Mouse (Mus musculus): Measurements from ENCODE around the gene Tcea3. TPM values are rescaled to one million over a fixed set of nuclear protein-coding genes. Genes with fewer than 3 reads are reported as not detected.

Tcea3 gene
- 18.9 and 20.8 TPM in 2 replicates for polyA plus RNA-seq (2015; fragmentation: Nextera tagmentation; extraction: Ambion mirVana)

DNA sequence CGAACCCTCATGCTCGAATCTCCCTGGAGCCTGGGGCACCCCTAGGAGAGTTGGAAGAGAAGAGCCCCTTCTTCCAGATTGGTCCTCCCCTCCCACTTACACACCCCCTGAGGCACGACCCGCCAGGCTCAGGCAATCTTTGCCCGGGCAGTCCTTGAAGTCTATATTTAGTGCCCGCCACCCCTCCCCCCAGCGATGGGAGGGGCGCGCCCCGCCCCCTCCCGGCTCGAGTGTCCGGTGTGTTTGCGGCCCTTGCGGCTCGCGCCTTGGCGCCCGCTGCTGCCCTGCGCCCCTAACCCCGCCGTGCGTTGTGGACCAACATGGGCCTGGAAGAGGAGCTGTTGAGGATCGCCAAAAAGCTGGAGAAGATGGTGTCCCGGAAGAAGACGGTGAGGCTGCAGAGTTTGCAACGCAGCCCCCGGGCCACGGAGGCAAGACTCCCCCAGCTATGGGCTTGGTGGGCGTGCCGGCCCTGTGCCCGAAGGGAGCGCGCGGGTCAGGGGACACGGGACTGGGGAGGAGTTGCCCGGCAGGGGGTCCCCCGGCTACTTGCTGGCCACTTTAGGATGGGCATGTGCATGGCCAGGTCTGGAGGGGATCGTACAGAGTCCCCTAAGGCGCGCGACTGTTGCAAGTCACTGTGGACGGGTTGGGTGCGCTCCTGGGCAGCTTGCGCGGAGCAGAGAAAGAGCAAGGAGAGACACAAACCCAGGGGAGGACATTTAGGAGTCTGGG, at the start of gene Tcea3:
Gene Tcea3 (plus strand): TSS at position 1 of the 735 bp plus-strand sequence.
- Histone ChIP-seq H3K27me3 (replicated peaks) (peaks cover 25% of the 10 kb centered on the region), H3K4me1 (peaks cover 42% of the 10 kb centered on the region)

DNA sequence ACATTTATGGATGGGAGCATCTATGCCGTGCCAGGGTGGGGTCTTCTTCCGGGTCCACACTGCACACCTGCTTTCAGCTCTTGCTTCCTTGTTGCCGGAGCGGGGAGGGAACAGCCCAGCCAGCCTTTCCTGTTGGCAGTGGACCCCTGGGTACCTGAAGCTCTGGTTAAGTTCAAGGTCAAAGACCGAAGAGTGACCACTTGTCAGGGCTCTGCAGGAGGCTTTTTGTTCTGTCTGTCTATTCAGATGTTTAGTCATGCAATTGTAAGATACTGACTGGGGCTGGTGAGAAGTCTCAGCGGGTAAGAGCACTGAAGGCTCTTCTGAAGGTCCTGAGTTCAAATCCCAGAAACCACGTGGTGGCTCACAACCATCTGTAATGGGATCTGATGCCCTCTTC, 48.7 kb upstream of the Tcea3 start:
- WGBS = 80% methylated on average over 7 of the region's 7 CpGs
- Histone ChIP-seq H3K4me3 (replicated peaks) (no peak overlapping the region), H3K4me2 (no peak overlapping the region), H3K27ac (no peak overlapping the region), H3K27me3 (replicated peaks) (no peaks in the 10 kb centered on the region), H3K4me1 (peaks cover 4% of the 10 kb centered on the region; the same call in 1 of the 2 replicates), H3K9me3 (no peaks in the 10 kb centered on the region), H3K9ac (no peak overlapping the region), H3K36me3 (no peaks in the 10 kb centered on the region; the same call in 1 of the 2 replicates)
- ATAC-seq (ENCODE audit: insufficient read depth, low FRiP score, low read depth) = no peak

More for the DNA sequence above, at the start of gene Tcea3:
- Histone ChIP-seq H3K4me2 (peak within 1 kb of the TSS; percentile 93), H3K9ac (peak within 1 kb of the TSS; percentile 46), H3K9me3 (no peaks in the 10 kb centered on the region), H3K27ac (0 out of 2 replicates have a peak within 1 kb of the TSS, but pooled peaks have one; percentile 3), H3K36me3 (no peaks in the 10 kb centered on the region; the same call in 1 of the 2 replicates), H3K4me3 (replicated peaks) (peak within 1 kb of the TSS; percentile 49)
- peak; percentile 36 for ATAC-seq (ENCODE audit: insufficient read depth, low FRiP score, low read depth)
- WGBS = under 1% methylated on average over 43 of the region's 46 CpGs

DNA sequence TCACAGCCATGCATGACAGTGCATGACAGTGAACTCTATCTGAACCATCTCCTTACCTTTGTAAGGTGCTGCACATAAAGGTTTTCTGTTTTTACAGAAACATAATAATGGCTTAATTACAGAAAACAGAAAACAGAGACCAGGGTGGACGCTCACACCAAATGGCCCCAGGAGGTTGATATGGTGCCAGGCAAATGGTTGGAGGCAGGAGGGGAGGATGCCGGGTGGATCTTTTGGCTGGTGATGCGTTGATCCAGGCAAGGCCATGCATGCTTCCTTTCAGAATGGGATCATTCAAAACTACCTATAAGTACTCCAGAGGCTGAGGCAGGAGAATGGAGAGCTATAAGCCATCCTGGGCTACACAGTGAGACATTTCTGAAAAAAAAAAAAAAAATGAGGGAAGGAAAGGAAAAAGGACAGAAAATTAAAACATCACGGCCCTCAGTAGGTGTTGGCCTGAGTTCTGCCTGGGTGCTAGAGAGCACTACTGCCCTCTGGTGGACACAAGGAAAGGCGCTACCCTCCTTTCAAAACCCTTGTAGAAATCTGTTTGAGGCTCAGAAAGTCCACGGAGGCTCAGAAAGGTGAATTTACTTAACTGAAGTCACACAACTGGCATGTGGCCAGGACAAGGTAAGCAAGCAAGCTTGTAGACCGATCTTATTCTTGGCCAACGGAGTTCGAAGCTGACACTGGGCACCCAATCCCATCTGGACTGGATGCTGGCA, 47.8 kb upstream of the Tcea3 start:
- WGBS = 29% methylated on average over 9 of the region's 9 CpGs
- Histone ChIP-seq H3K27ac (no peak overlapping the region), H3K4me2 (no peak overlapping the region), H3K9ac (no peak overlapping the region), H3K36me3 (no peaks in the 10 kb centered on the region), H3K4me1 (peaks cover 4% of the 10 kb centered on the region; the same call in 1 of the 2 replicates), H3K27me3 (replicated peaks) (no peaks in the 10 kb centered on the region), H3K4me3 (replicated peaks) (no peak overlapping the region), H3K9me3 (no peaks in the 10 kb centered on the region)
- ATAC-seq (ENCODE audit: insufficient read depth, low FRiP score, low read depth) = no peak

DNA sequence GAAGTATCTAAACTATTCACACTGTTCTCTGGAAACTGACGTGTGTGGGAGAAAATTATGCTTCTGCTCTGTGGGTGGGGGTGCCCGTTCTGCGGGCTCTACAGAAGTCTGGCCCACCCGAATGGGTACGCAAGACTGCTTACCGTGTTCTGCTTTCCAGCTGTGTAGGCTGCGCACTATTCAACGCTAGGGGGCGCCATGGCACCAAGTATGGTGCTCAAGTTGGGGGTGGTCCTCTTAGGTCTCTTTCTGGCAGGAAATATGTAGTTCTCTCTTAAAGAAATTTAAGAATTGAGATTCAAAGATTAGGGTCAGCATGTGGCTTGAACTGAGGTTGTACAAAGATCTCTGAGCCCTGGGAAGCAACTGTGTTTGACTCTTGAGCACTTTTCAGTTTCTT, 45.0 kb upstream of the Tcea3 start:
- Histone ChIP-seq H3K4me3 (replicated peaks) (no peak overlapping the region), H3K4me1 (peaks cover 12% of the 10 kb centered on the region), H3K27ac (no peak overlapping the region), H3K9me3 (no peaks in the 10 kb centered on the region), H3K4me2 (no peak overlapping the region), H3K9ac (no peak overlapping the region), H3K27me3 (replicated peaks) (no peaks in the 10 kb centered on the region), H3K36me3 (no peaks in the 10 kb centered on the region)
- ATAC-seq (ENCODE audit: insufficient read depth, low FRiP score, low read depth) = no peak
- 4% methylated on average over 9 of the region's 9 CpGs for WGBS

DNA sequence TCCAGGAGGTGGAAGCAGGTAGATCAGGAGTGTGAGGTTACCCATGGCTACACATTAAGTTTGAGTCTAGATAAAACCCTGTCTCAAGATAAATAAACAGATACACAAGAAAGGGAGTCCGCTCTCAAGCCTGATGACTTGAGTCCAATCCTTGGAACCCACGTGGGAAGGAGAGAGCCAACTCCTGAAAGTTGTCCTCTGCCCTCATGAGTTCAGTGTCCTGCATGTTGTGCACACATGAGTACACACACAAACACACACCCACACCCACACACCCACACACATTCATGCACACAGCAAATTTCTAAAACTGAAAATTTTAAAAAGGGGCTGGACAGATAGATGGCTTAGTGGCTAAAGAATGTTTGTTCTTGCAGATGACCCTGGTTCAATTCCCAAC, 42.8 kb upstream of the Tcea3 start:
- H3K27ac ChIP-seq = no peak overlapping the region
- WGBS = 61% methylated on average over 2 of the region's 2 CpGs
- H3K9ac ChIP-seq = no peak overlapping the region
- no peaks in the 10 kb centered on the region for H3K9me3 ChIP-seq
- H3K4me1 ChIP-seq = peaks cover 24% of the 10 kb centered on the region
- H3K4me2 ChIP-seq = no peak overlapping the region
- ATAC-seq (ENCODE audit: insufficient read depth, low FRiP score, low read depth) = no peak
- H3K36me3 ChIP-seq = no peaks in the 10 kb centered on the region
- no peaks in the 10 kb centered on the region for H3K27me3 ChIP-seq (replicated peaks)
- H3K4me3 ChIP-seq (replicated peaks) = no peak overlapping the region

DNA sequence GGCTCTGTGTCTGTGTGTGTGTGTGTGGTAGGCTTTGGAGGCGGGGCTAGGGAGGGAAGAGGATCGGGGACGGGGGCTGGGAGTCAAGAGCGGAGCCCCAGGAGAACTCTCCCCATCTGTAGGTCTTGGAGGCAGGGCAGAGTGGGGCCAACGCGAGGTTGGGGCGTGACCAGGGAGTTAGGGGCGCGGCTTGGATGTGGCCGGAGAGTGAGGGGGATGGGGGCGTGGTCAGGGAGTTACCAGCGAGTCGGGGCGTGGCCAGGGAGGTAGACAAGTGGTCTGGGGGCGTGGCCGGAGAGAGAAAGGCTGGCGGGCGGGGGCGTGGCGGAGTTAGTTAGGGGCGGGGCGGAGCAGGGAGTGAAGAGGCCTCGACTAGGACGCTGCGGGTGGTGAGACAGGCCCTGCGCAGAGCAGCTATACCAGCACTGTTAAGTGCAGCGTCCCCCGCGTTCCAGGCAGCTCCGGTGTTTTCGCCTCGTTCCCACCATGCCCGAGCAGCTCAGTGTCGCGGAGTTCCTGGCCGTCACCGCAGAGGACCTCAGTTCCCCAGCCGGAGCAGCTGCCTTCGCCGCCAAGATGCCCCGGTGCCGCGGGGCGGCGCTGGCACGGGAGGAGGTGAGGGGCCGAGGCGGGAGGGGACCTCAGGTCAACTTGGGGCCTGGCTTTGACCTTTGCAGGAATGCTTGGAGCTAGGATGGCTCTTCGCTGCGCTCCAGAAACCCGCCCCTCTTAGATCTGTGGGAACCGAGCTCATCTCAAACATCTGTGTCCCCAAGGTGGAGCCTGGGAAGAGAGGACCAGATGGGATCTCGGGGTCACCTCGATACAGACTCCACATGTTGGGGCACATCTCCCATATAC, 41.3 kb upstream of the Tcea3 start, which contains the start of gene Asap3:
Gene Asap3 (plus strand): TSS at position 333 of the 861 bp plus-strand sequence.
- no peaks in the 10 kb centered on the region for H3K36me3 ChIP-seq
- H3K4me2 ChIP-seq = peak within 1 kb of the TSS; percentile 95
- peak within 1 kb of the TSS; percentile 73 for H3K27ac ChIP-seq
- WGBS = under 1% methylated on average over 54 of the region's 54 CpGs
- peak within 1 kb of the TSS; percentile 33 for H3K9ac ChIP-seq
- H3K27me3 ChIP-seq (replicated peaks) = no peaks in the 10 kb centered on the region
- ATAC-seq (ENCODE audit: insufficient read depth, low FRiP score, low read depth) = peak; percentile 91
- peaks cover 24% of the 10 kb centered on the region for H3K4me1 ChIP-seq
- H3K9me3 ChIP-seq = no peaks in the 10 kb centered on the region
- peak within 1 kb of the TSS; percentile 52 for H3K4me3 ChIP-seq (replicated peaks)

DNA sequence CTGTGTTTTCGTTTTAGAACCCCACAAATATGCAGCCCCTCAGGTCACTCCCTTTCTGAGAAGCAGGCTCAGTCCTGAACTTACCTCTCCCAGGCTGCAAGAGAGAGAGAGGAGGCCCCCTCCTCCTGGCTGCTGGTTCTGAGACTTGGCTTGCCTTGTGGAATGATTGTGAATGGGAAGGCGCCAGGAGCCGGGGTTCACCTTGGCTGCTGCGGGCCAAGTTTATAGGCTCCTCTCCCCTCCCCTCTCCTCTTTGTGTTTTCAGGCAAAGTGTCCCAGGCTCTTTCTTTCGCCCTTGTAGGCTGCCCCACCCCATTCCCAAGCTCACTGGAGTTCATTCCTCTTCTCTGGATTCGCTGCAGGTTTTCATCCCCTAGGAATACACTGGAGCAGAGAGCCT, 40.6 kb upstream of the Tcea3 start:
- H3K36me3 ChIP-seq = no peaks in the 10 kb centered on the region
- H3K4me2 ChIP-seq = peak overlapping the region; percentile 95
- ATAC-seq (ENCODE audit: insufficient read depth, low FRiP score, low read depth) = no peak
- H3K4me3 ChIP-seq (replicated peaks) = peak overlapping the region; percentile 52
- H3K27ac ChIP-seq = peak overlapping the region; percentile 73
- H3K27me3 ChIP-seq (replicated peaks) = no peaks in the 10 kb centered on the region
- H3K4me1 ChIP-seq = peaks cover 24% of the 10 kb centered on the region
- 3% methylated on average over 6 of the region's 6 CpGs for WGBS
- H3K9me3 ChIP-seq = no peaks in the 10 kb centered on the region
- peak overlapping the region; percentile 33; the same call in 1 of the 2 replicates for H3K9ac ChIP-seq

DNA sequence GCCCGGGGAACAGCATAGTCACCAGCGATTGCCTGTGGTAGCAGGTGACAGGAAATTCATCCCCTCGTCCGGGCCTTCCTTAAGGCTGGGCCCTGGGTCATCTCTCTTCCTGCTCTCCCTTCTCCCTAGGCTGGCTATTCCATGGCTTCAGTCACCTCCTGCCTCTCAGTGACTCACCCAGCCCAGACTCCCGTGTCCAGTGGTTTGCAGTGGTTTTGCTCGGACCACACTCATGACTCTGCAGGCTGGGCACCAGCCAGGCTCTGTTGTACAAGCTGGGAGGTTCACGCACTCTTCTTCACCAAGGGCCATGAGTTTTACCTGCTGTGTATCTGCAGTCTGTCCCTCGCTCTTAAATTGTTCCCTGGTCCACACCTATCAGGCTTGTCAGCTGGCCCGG, 36.6 kb upstream of the Tcea3 start:
- 81% methylated on average over 9 of the region's 9 CpGs for WGBS
- Histone ChIP-seq H3K4me1 (peaks cover 29% of the 10 kb centered on the region), H3K4me2 (no peak overlapping the region), H3K9me3 (no peaks in the 10 kb centered on the region), H3K9ac (no peak overlapping the region), H3K27ac (no peak overlapping the region), H3K36me3 (no peaks in the 10 kb centered on the region), H3K27me3 (replicated peaks) (no peaks in the 10 kb centered on the region), H3K4me3 (replicated peaks) (no peak overlapping the region)
- no peak for ATAC-seq (ENCODE audit: insufficient read depth, low FRiP score, low read depth)

DNA sequence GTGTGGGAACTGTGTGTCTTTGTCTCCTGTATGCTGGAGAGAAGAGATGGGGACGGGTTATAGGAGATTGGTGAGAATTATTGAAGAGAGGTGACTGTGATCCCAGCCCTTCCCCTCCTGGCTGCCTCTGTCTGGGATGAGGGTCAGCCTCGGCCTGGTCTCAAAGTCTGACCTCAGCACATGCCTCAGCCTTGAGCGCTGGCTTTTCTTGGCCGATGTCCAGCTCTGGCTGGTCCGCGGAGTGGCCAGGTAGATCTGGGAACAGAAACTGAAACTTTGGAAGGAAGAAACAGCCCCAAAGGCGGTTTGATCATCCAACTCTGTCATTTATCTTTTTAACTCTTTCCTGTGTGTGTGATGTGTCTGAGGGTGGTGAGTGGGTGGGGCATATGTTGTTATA, 33.9 kb upstream of the Tcea3 start:
- Histone ChIP-seq H3K4me3 (replicated peaks) (no peak overlapping the region), H3K9ac (no peak overlapping the region), H3K27ac (no peak overlapping the region), H3K9me3 (no peaks in the 10 kb centered on the region), H3K36me3 (no peaks in the 10 kb centered on the region), H3K4me2 (no peak overlapping the region), H3K4me1 (peaks cover 25% of the 10 kb centered on the region), H3K27me3 (replicated peaks) (no peaks in the 10 kb centered on the region)
- 58% methylated on average over 7 of the region's 7 CpGs for WGBS
- ATAC-seq (ENCODE audit: insufficient read depth, low FRiP score, low read depth) = no peak

DNA sequence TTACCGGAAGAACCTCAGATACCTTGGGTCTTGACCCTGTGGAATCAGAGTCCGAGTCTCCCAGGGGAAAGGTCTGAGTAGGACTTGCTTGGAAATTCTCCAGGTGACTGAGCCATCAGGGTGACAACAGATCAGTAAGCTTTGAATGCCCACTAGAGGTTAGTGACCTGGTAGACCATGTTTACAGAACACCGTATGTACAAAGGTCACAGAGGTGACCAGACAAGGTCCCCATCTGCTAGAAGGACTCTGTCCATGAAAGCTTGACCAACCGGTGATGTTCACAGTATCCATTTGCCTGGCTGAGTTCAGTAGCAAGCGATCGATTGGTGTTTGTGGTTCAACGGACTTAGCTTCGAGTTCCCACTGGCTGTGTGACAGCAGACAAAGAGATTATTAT, 32.7 kb upstream of the Tcea3 start:
- no peaks in the 10 kb centered on the region for H3K27me3 ChIP-seq (replicated peaks)
- H3K27ac ChIP-seq = no peak overlapping the region
- ATAC-seq (ENCODE audit: insufficient read depth, low FRiP score, low read depth) = no peak
- H3K4me1 ChIP-seq = peaks cover 30% of the 10 kb centered on the region
- no peak overlapping the region for H3K4me3 ChIP-seq (replicated peaks)
- no peaks in the 10 kb centered on the region for H3K36me3 ChIP-seq
- H3K4me2 ChIP-seq = no peak overlapping the region
- no peak overlapping the region for H3K9ac ChIP-seq
- 76% methylated on average over 8 of the region's 8 CpGs for WGBS
- H3K9me3 ChIP-seq = no peaks in the 10 kb centered on the region

DNA sequence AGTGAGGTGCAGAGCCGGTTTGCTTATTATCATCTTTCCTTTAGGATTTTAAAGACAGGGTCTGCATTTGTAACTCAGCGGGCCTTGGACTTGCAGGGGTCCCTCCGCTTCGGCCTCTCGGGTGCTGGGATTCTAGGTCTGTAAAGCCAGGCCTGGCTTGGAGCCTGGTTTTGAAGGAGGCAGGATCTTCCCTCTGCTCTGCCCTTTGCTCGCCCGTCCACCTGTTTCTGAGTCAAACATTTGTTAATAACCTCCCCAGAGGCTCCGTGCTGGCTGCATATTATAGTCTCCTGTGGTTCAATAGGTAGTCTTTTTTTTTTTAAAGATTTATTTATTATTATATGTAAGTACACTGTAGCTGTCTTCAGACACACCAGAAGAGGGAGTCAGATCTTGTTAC, 32.0 kb upstream of the Tcea3 start:
- H3K9ac ChIP-seq = no peak overlapping the region
- WGBS = 82% methylated on average over 8 of the region's 8 CpGs
- ATAC-seq (ENCODE audit: insufficient read depth, low FRiP score, low read depth) = no peak
- no peaks in the 10 kb centered on the region for H3K9me3 ChIP-seq
- peaks cover 37% of the 10 kb centered on the region for H3K4me1 ChIP-seq
- no peak overlapping the region for H3K4me3 ChIP-seq (replicated peaks)
- H3K4me2 ChIP-seq = no peak overlapping the region
- no peak overlapping the region for H3K27ac ChIP-seq
- H3K36me3 ChIP-seq = no peaks in the 10 kb centered on the region
- H3K27me3 ChIP-seq (replicated peaks) = no peaks in the 10 kb centered on the region

All from stomach, embryonic 15.5 days (tissue).